Mouse (Mus musculus): ENCODE data around the gene Sipa1l1.

- TF ChIP-seq CTCF (IDR thresholded peaks at IDR 0.05; ENCODE audit: low read depth, low read length), result no peak
- TF ChIP-seq POLR2AphosphoS5 (IDR thresholded peaks at IDR 0.05; ENCODE audit: insufficient replicate concordance, low read depth, low read length), result no peak
- no peak for TF ChIP-seq GATA2 (IDR thresholded peaks at IDR 0.05; ENCODE audit: borderline replicate concordance, low read depth, low read length)
- no peak for TF ChIP-seq GATA1 (IDR thresholded peaks at IDR 0.05; ENCODE audit: borderline replicate concordance, low read length)
- no peak for TF ChIP-seq TAL1 (conservative IDR thresholded peaks at IDR 0.05; ENCODE audit: low read depth, low read length)
Observed at GRCm38 (mm10) chr12:82477826-82478225, 308.7 kb downstream of the Sipa1l1 start.

Measured in G1E (cell line).